Mouse (Mus musculus) heart, embryonic 11.5 days (tissue): ENCODE results near the gene Acot11. TPM values are rescaled to one million over a fixed set of nuclear protein-coding genes. Genes with fewer than 3 reads are reported as not detected.
"Not testable (repeated sequence)": the region's sequence is repeated elsewhere in the genome, so short reads cannot be mapped to it uniquely, and the experiment has no call there.

Experiments
- ATAC-seq: fragments of 200-750 bp; cut with Nextera tagmentation; replicated peaks from 2 replicates; pipeline ENCODE4 v1.8.0; 2017; ENCODE audit warnings: moderate library complexity; ENCODE audit not compliant: insufficient number of reproducible peaks, low FRiP score, low TSS enrichment
- H3K27ac ChIP-seq: fragments of 300-500 bp; sonication (generic); 2 replicates; pipeline ENCODE4 v1.5.1; 2014; ENCODE audit warnings: mild to moderate bottlenecking, low read depth, low read length
- H3K27me3 ChIP-seq: fragments of 300-500 bp; sonication (generic); 2 replicates; pipeline ENCODE4 v1.6.1; 2014; ENCODE audit warnings: mild to moderate bottlenecking, low read length, mixed read lengths; ENCODE audit not compliant: control insufficient read depth, insufficient read depth
- H3K36me3 ChIP-seq: fragments of 300-500 bp; sonication (generic); 2 replicates; pipeline ENCODE4 v1.6.1; 2014; ENCODE audit warnings: mild to moderate bottlenecking, low read length, moderate library complexity, mixed read lengths; ENCODE audit not compliant: control insufficient read depth, insufficient read depth
- H3K4me1 ChIP-seq: fragments of 300-500 bp; sonication (generic); 2 replicates; pipeline ENCODE4 v1.6.1; 2014; ENCODE audit warnings: low read length; ENCODE audit not compliant: control insufficient read depth, insufficient read depth
- H3K4me2 ChIP-seq: fragments of 300-500 bp; sonication (generic); 2 replicates; pipeline ENCODE4 v1.6.1; 2014; ENCODE audit warnings: mild to moderate bottlenecking, moderate library complexity
- H3K4me3 ChIP-seq: fragments of 300-500 bp; sonication (generic); 2 replicates; pipeline ENCODE4 v1.5.1; 2014; ENCODE audit warnings: low read depth, low read length
- H3K9ac ChIP-seq: fragments of 300-500 bp; sonication (generic); 2 replicates; pipeline ENCODE4 v1.6.1; 2014; ENCODE audit warnings: mild to moderate bottlenecking, low read depth, low read length, moderate library complexity
- H3K9me3 ChIP-seq: fragments of 300-500 bp; sonication (generic); replicated peaks from 2 replicates; pipeline ENCODE4 v1.6.1; 2016; ENCODE audit warnings: low read length; ENCODE audit not compliant: control insufficient read depth
- WGBS: fragments of 180-500 bp; shearing (Covaris S2); extraction: QIAGEN DNeasy Blood & Tissue Kit; methylation state at CpG from one replicate; pipeline ENCODE4 v1.1.7; 2014; ENCODE audit not compliant: insufficient replicate concordance; 5-methylcytosine and 5-hydroxymethylcytosine counted together
- polyA plus RNA-seq: library from polyadenylated mRNA; unstranded; fragments of >200 nt; fragmentation: Nextera tagmentation; extraction: Ambion mirVana; gene quantifications from 2 replicates; pipeline ENCODE4 v1.2.1, GENCODE M21; 2014

Gene Acot11
- polyA plus RNA-seq, 1 experiment from 2014 or later: 3.0 TPM

GRCm38 (mm10) chr4:106778116-106778788, 26.5 kb downstream of the Acot11 start:
- whole genome bisulfite sequencing: 53% methylated on average over 5 of the region's 5 CpGs
- peak; percentile 84 for ATAC-seq
- H3K4me1 ChIP-seq: peaks cover 18% of the 10 kb centered on the region

DNA sequence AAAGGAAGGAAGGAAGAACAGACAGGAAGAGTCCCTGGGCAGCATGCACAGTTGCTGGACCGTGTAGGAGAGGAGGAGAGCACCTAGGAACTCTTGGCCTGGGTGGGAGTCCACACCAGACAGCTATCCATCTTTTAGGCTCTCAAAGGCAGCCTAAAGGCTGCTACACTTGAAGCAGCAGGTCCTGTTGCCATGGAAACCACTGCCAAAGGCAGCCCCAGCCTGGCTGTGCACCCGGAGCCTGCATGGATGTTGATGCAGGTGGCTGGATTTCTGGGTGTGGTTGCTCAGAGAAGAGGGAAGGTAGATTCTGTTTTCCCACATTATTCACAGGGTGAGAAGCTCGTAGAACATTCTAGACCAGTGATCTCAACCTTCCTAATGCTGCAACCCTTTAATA, 27.8 kb downstream of the Acot11 start:
- no peaks in the 10 kb centered on the region for H3K9me3 ChIP-seq
- H3K27ac ChIP-seq: no peak overlapping the region
- H3K4me2 ChIP-seq: no peak overlapping the region
- 56% methylated on average over 3 of the region's 3 CpGs for WGBS
- H3K27me3 ChIP-seq: no peaks in the 10 kb centered on the region
- H3K4me1 ChIP-seq: peaks cover 13% of the 10 kb centered on the region
- no peak overlapping the region for H3K9ac ChIP-seq
- H3K36me3 ChIP-seq: no peaks in the 10 kb centered on the region
- H3K4me3 ChIP-seq: no peak overlapping the region
- ATAC-seq: no peak

More at GRCm38 (mm10) chr4:106778116-106778788, 26.5 kb downstream of the Acot11 start:
- no peaks in the 10 kb centered on the region for H3K36me3 ChIP-seq
- H3K4me2 ChIP-seq: peak overlapping the region; percentile 4; the same call in 1 of the 2 replicates
- H3K27me3 ChIP-seq: no peaks in the 10 kb centered on the region
- H3K27ac ChIP-seq: peak overlapping the region; percentile 73
- no peak overlapping the region for H3K9ac ChIP-seq
- no peak overlapping the region for H3K4me3 ChIP-seq
- H3K9me3 ChIP-seq: no peaks in the 10 kb centered on the region

DNA sequence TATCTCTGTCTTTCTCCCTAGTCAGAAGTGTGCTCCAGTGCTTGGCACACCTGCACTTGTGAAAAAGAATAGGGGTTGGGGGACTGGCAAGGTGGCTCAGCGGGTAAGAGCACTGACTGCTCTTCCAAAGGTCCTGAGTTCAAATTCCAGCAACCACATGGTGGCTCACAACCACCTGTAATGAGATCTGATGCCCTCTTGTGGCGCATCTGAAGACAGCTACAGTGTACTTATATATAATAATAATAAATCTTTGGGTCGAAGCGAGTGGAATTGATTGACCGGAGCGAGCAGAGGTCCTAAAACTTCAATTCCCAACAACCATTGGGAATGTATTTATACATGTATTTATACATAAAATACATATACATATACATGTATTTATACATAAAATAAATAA, 29.0 kb downstream of the Acot11 start:
- 85% methylated on average over 6 of the region's 6 CpGs for WGBS
- ATAC-seq: not testable (repeated sequence)

DNA sequence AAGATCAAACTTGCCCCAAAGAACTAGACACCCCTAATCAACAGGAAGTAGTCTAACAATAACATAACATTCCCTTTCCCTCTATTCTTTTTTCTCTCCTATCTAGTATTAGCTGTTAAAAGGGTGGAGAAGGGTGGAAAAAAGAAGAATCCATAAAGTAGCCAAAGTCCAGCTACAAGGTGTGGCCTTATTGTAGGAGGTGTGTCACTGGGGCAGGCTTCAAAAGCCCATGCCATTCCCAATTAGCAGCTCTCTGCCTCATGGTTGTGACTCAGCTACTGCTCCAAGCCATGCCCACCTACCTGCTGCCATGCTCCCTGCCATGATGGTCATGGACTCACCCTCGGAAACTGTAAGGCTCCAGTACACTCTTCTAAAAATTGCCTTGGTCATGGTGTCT, 32.2 kb downstream of the Acot11 start:
- H3K9ac ChIP-seq: no peak overlapping the region
- 90% methylated on average over 1 of the region's 1 CpGs for WGBS

More for the DNA sequence above, 29.0 kb downstream of the Acot11 start:
- peaks cover 13% of the 10 kb centered on the region for H3K4me1 ChIP-seq
- H3K4me3 ChIP-seq, H3K27ac ChIP-seq, H3K27me3 ChIP-seq, H3K9me3 ChIP-seq, H3K4me2 ChIP-seq, H3K9ac ChIP-seq, H3K36me3 ChIP-seq: not testable (repeated sequence)

DNA sequence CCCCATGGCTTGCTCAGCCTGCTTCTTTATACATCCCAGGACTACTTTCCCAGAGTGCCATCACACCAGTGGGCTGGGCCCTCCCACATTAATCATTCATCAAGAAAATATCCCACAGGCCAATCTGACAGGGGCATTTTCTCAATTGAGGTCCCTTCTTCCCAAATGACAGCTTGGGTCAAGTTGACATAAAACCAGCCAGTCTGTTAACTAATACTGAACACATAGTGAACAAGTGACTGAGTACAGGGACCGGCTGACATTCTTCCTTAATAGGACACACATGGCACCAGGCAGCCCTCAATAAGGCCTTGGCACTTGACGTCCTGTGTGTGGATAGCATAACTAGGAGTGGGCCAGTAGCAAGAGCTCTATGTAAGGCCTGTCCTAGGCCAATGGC, 35.5 kb downstream of the Acot11 start:
- no peak overlapping the region for H3K27ac ChIP-seq
- H3K9ac ChIP-seq: no peak overlapping the region
- no peaks in the 10 kb centered on the region for H3K4me1 ChIP-seq
- H3K36me3 ChIP-seq: no peaks in the 10 kb centered on the region
- no peaks in the 10 kb centered on the region for H3K9me3 ChIP-seq
- no peak overlapping the region for H3K4me3 ChIP-seq
- no peak for ATAC-seq
- H3K4me2 ChIP-seq: no peak overlapping the region
- WGBS: 70% methylated on average over 2 of the region's 2 CpGs
- no peaks in the 10 kb centered on the region for H3K27me3 ChIP-seq

More for the DNA sequence above, 32.2 kb downstream of the Acot11 start:
- H3K27me3 ChIP-seq: no peaks in the 10 kb centered on the region
- no peak overlapping the region for H3K4me3 ChIP-seq
- H3K27ac ChIP-seq: no peak overlapping the region
- ATAC-seq: no peak
- H3K4me2 ChIP-seq: no peak overlapping the region
- H3K4me1 ChIP-seq: no peaks in the 10 kb centered on the region
- H3K9me3 ChIP-seq: no peaks in the 10 kb centered on the region
- no peaks in the 10 kb centered on the region for H3K36me3 ChIP-seq

DNA sequence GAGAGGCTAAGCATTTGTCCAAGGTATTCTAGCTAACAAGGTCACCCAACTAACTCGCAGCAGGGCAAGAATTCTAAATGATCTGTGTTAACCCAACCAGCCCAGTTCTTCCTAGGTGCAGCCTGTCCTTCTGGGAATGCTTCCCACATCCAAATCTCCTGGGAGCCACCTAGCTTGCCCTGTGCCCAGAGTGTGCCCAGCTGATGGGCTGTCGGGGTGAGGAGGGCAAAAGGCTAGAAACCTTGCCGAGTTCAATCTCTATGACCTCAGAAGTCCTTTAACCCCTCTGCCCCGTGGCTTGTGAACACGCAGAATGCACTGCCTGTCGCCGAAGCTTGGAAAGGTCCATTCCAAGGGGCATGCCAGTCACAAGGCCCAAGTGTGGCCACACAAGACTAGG, 40.6 kb downstream of the Acot11 start:
- H3K4me3 ChIP-seq: no peak overlapping the region
- H3K27ac ChIP-seq: no peak overlapping the region
- no peaks in the 10 kb centered on the region for H3K27me3 ChIP-seq
- no peaks in the 10 kb centered on the region for H3K36me3 ChIP-seq
- 81% methylated on average over 7 of the region's 7 CpGs for WGBS
- no peak overlapping the region for H3K9ac ChIP-seq
- no peaks in the 10 kb centered on the region for H3K4me1 ChIP-seq
- no peaks in the 10 kb centered on the region for H3K9me3 ChIP-seq
- ATAC-seq: no peak
- no peak overlapping the region for H3K4me2 ChIP-seq

- Histone ChIP-seq H3K27ac (no peak overlapping the region), H3K36me3 (no peaks in the 10 kb centered on the region), H3K9ac (no peak overlapping the region), H3K4me3 (no peak overlapping the region), H3K9me3 (no peaks in the 10 kb centered on the region), H3K4me2 (no peak overlapping the region), H3K4me1 (peaks cover 7% of the 10 kb centered on the region; the same call in 1 of the 2 replicates), H3K27me3 (no peaks in the 10 kb centered on the region)
- ATAC-seq: no peak
- 92% methylated on average over 6 of the region's 6 CpGs for WGBS
Measured at GRCm38 (mm10) chr4:106751726-106752125, 53.1 kb downstream of the Acot11 start.

DNA sequence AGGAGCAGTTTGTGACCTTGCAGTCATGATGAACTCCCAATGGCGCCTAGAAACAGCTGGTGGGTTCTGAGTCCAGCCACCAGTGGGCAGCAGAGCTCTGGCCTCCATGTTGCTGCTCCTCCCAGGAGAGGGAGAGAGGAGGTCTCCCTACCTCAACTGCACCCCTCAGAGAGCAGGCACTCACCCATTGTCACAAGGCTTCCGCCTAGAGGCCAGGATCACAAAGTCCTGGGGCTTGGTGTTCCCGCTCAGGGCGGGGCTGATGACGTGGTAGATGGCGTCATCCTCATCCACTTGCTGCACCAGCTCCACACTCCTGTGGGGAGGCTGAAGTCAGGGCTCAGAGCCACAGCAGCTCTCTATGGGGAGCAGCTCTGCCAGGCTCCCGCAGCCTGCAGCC, 55.1 kb downstream of the Acot11 start:
- 2% methylated on average over 7 of the region's 7 CpGs for WGBS
- Histone ChIP-seq H3K4me1 (peaks cover 7% of the 10 kb centered on the region; the same call in 1 of the 2 replicates), H3K9ac (0 out of 2 replicates have a peak overlapping the region, but pooled peaks have one; percentile 34), H3K27me3 (no peaks in the 10 kb centered on the region), H3K4me3 (no peak overlapping the region), H3K27ac (no peak overlapping the region), H3K9me3 (no peaks in the 10 kb centered on the region), H3K36me3 (no peaks in the 10 kb centered on the region), H3K4me2 (peak overlapping the region; percentile 50)
- peak; percentile 67 for ATAC-seq

DNA sequence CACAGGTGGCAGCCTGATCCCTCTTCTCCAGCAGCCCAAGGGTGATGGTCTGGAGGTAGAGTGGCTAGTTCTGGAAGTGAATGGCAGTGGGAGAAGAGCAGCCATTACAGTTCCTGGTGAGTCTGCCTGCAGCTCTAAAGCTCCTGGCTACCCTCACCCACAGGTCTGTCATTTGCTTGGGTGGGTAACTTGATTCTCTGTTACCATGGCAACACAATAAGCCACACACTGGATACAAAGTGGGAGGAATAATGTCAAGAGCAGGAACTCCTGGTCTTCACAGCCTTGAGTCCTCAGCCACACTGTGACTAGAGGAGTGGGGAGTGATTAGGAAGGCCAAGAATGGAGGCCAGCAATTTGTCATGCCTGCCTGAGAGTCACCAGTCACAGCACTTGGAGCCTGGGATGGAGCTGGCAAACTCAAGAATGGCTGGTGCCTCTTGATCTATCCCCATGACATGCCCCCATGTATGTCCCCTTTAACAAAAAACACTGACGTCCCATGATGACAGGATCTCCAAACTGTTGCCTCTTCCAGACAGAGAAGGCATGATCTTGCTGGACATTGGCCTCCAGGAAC, 57.7 kb downstream of the Acot11 start:
- Histone ChIP-seq H3K4me3 (no peak overlapping the region), H3K4me1 (peaks cover 7% of the 10 kb centered on the region; the same call in 1 of the 2 replicates), H3K9ac (no peak overlapping the region), H3K36me3 (no peaks in the 10 kb centered on the region), H3K9me3 (no peaks in the 10 kb centered on the region), H3K27ac (no peak overlapping the region), H3K4me2 (no peak overlapping the region), H3K27me3 (no peaks in the 10 kb centered on the region)
- 79% methylated on average over 1 of the region's 1 CpGs for WGBS
- no peak for ATAC-seq
